Mouse (Mus musculus) erythroblast, embryonic 14.5 days (primary cell): ENCODE results near the gene Rps6kb2.

Source experiments
- GATA1 ChIP-seq: IDR thresholded peaks from 2 replicates; pipeline ENCODE4 v1.6.1; 2012; ENCODE audit warnings: low read length, inconsistent platforms, mixed read lengths
- TAL1 ChIP-seq: IDR thresholded peaks from 3 replicates; pipeline ENCODE4 v1.6.1; 2012; ENCODE audit warnings: low read length, inconsistent platforms, mixed read lengths

GRCm38 (mm10) chr19:4197180-4197579, 34.0 kb upstream of the Rps6kb2 start:
- no peak for TF ChIP-seq GATA1
- no peak for TF ChIP-seq TAL1
